Mouse (Mus musculus): ENCODE results near the gene Aldh1b1. TPM values are rescaled to one million over a fixed set of nuclear protein-coding genes. Genes with fewer than 3 reads are reported as not detected.

Gene Aldh1b1
- polyA plus RNA-seq, 1 experiment from 2014 or later, result 11.4 TPM

GRCm38 (mm10) chr4:45833461-45833860 is 34.6 kb downstream of the Aldh1b1 start:
- Histone ChIP-seq H3K4me2 (replicated peaks) (no peak overlapping the region), H3K27ac (no peak overlapping the region)

DNA sequence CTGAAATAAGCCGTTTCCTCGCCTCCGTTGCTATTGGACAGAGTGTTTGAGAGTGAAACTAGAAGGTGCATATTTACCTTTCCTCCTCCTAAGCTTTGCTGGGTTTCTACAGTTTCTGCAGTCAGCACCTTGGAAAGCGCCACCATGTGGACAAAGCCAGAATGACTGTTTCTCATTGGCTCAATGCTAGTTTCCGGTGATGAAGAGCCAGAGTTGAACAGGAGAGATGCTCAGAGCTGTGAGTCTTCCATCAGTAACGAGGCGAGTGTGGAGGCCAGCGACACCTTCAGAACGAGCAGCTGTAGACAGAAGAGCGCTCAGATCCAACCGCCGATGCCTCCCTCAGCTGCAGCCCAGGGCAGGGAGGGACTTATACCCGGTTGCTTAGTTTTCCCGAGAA is 45.5 kb downstream of the Aldh1b1 start:
- no peaks in the 10 kb centered on the region for H3K27me3 ChIP-seq (replicated peaks)
- no peak for ATAC-seq (ENCODE audit: low FRiP score, low read depth)
- no peaks in the 10 kb centered on the region for H3K9me3 ChIP-seq
- no peak overlapping the region for H3K9ac ChIP-seq
- H3K36me3 ChIP-seq, result no peaks in the 10 kb centered on the region
- no peak overlapping the region for H3K27ac ChIP-seq
- peaks cover 9% of the 10 kb centered on the region; the same call in 1 of the 2 replicates for H3K4me1 ChIP-seq
- no peak overlapping the region for H3K4me3 ChIP-seq
- no peak overlapping the region for H3K4me2 ChIP-seq (replicated peaks)
- 54% methylated on average over 14 of the region's 14 CpGs for WGBS

More at GRCm38 (mm10) chr4:45833461-45833860, 34.6 kb downstream of the Aldh1b1 start:
- no peak overlapping the region for H3K9ac ChIP-seq
- peaks cover 27% of the 10 kb centered on the region for H3K4me1 ChIP-seq
- 37% methylated on average over 5 of the region's 5 CpGs for WGBS
- peaks cover 5% of the 10 kb centered on the region; the same call in 1 of the 2 replicates for H3K27me3 ChIP-seq (replicated peaks)
- no peaks in the 10 kb centered on the region for H3K36me3 ChIP-seq
- H3K9me3 ChIP-seq, result no peaks in the 10 kb centered on the region
- H3K4me3 ChIP-seq, result no peak overlapping the region
- ATAC-seq (ENCODE audit: low FRiP score, low read depth), result no peak

DNA sequence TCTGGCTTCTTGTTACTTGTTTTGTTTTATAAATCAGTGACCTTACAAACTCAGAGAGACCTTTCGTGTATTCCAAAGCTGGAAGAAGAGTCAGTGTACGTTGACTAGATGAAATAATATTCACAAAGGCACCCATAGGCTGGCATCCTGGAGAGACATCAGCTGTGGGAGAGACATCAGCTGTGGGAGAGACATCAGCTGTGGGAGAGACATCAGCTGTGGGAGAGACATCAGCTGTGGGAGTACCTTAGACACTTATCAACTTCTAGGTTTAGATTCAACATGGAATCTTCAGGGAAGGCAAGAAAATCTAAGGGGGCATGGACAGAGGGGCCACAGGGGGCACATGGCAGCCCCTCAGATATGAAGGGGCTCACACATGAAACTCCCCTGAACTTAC is 47.4 kb downstream of the Aldh1b1 start:
- Histone ChIP-seq H3K27me3 (replicated peaks) (no peaks in the 10 kb centered on the region), H3K27ac (no peak overlapping the region), H3K36me3 (no peaks in the 10 kb centered on the region), H3K9ac (no peak overlapping the region), H3K9me3 (no peaks in the 10 kb centered on the region), H3K4me2 (replicated peaks) (no peak overlapping the region), H3K4me1 (peaks cover 18% of the 10 kb centered on the region; the same call in 1 of the 2 replicates), H3K4me3 (no peak overlapping the region)
- WGBS, result 93% methylated on average over 2 of the region's 2 CpGs
- no peak for ATAC-seq (ENCODE audit: low FRiP score, low read depth)

DNA sequence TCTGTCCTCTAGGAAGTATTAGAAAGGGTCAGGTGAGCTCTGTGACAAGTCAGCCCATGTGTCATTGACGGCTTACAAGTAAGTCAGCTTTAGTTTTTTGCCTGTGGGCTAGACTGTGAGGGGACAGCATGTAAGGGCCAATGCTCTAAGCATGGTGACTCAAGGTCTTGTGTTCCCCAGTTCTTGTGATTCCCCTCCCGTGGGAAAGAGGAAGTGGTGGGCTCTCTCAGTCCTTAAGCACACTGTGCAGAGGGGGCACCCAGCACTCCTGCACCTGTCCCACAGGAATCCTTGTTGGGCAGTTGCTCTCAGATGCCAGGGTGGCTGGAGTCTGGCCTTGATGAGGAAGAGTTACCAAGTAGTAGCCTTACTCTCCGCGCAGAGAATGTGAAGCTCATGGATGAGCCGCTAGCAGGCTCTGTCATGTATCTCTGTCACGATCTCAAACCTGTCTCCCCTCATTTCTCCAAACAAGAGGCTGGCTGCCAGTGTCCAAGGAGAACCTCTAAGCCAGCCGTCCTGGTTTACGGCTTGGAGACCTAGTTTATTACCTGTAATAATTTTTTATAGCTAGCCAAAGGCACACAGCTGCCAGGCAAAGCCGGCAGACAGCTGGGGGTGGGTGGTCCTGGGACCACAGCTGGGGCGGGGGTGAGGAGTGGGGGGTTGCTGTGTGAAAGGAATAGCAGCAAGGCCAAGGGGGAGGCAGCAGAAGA is 49.4 kb downstream of the Aldh1b1 start, which contains the start of gene Stra6l:
Stra6l (plus strand) TSS at position 556 of the 716 bp plus-strand sequence.
- no peak for ATAC-seq (ENCODE audit: low FRiP score, low read depth)
- Histone ChIP-seq H3K9ac (no peak within 1 kb of the TSS), H3K27me3 (replicated peaks) (no peaks in the 10 kb centered on the region), H3K9me3 (no peaks in the 10 kb centered on the region), H3K36me3 (no peaks in the 10 kb centered on the region), H3K27ac (no peak within 1 kb of the TSS), H3K4me3 (no peak within 1 kb of the TSS), H3K4me2 (replicated peaks) (peak within 1 kb of the TSS; percentile 36), H3K4me1 (peaks cover 29% of the 10 kb centered on the region)
- 23% methylated on average over 10 of the region's 10 CpGs for WGBS

GRCm38 (mm10) chr4:45848825-45849156 is 50.0 kb downstream of the Aldh1b1 start:
- peaks cover 29% of the 10 kb centered on the region for H3K4me1 ChIP-seq
- no peak overlapping the region for H3K9ac ChIP-seq
- H3K36me3 ChIP-seq, result no peaks in the 10 kb centered on the region
- 10% methylated on average over 10 of the region's 10 CpGs for WGBS
- ATAC-seq (ENCODE audit: low FRiP score, low read depth), result no peak
- peak overlapping the region; percentile 36 for H3K4me2 ChIP-seq (replicated peaks)
- no peak overlapping the region for H3K27ac ChIP-seq
- H3K9me3 ChIP-seq, result no peaks in the 10 kb centered on the region
- no peaks in the 10 kb centered on the region for H3K27me3 ChIP-seq (replicated peaks)
- no peak overlapping the region for H3K4me3 ChIP-seq

DNA sequence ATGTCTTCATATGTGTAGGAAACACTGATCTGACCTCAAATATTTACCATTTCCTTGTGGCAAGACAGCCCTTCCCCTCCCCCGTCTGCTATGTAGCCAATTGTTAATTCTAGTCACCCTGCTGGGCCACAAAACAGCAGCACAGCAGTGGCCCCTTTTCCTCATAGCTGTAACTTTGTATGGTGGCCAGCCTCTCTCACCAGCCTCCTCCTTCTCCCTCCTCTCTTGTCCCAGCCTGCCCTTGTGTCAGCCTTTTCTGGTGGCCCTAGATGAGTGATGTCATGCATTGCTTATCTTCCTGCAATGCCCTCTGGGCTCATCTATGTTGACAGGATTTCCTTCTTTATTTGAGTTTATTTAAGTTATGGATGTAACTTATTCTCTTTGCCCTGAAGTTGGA is 50.6 kb downstream of the Aldh1b1 start:
- H3K27me3 ChIP-seq (replicated peaks), result no peaks in the 10 kb centered on the region
- H3K4me1 ChIP-seq, result peaks cover 29% of the 10 kb centered on the region
- peak overlapping the region; percentile 36; the same call in 1 of the 2 replicates for H3K4me2 ChIP-seq (replicated peaks)
- H3K36me3 ChIP-seq, result no peaks in the 10 kb centered on the region
- 10% methylated on average over 1 of the region's 1 CpGs for WGBS
- ATAC-seq (ENCODE audit: low FRiP score, low read depth), result no peak
- H3K9ac ChIP-seq, result no peak overlapping the region
- no peak overlapping the region for H3K4me3 ChIP-seq
- no peaks in the 10 kb centered on the region for H3K9me3 ChIP-seq
- no peak overlapping the region for H3K27ac ChIP-seq

GRCm38 (mm10) chr4:45851640-45852051 is 52.8 kb downstream of the Aldh1b1 start:
- ATAC-seq (ENCODE audit: low FRiP score, low read depth), result peak; percentile 68
- Histone ChIP-seq H3K4me1 (peaks cover 29% of the 10 kb centered on the region), H3K36me3 (no peaks in the 10 kb centered on the region), H3K9ac (0 out of 2 replicates have a peak overlapping the region, but pooled peaks have one; percentile 21), H3K27ac (no peak overlapping the region), H3K4me3 (no peak overlapping the region), H3K9me3 (no peaks in the 10 kb centered on the region), H3K4me2 (replicated peaks) (peak overlapping the region; percentile 9; the same call in 1 of the 2 replicates), H3K27me3 (replicated peaks) (no peaks in the 10 kb centered on the region)
- 5% methylated on average over 3 of the region's 3 CpGs for WGBS

DNA sequence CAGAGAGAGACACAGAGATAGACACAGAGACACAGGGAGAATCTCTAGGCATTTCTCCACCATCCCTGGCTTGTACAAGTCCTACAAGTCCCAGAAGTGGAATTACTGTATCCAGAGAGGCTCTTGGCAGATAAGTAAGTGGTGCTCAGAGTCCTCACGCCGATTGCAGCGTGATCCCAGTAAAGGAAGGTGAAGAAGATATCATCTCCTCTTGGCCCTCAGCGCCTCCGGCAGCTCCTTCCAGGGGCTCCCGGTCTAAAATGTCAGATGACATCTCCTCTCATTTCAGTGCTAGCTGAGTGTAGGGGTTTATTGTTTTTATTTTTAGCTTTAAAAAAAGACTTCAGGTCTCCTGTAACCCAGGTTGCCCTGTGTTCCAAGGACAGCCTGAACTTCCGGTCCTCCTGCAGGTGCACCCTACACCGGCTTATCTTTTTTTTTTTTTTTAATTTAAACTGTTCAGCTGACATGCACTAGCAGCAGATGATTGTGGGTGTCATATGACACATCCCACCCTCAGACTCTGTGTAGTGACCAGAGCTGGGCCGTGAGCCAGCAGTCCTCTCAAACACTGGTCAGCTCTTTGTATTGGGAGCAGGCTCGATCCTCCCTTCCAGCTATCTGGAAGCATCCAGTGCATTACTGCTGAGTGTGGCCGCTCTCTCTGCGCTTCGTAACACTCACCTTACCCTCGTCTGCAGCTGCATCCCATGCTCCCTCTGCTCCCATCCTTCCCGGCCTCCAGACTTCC is 54.8 kb downstream of the Aldh1b1 start:
- H3K27ac ChIP-seq, result no peak overlapping the region
- no peaks in the 10 kb centered on the region for H3K9me3 ChIP-seq
- H3K36me3 ChIP-seq, result no peaks in the 10 kb centered on the region
- WGBS, result 85% methylated on average over 15 of the region's 15 CpGs
- H3K4me1 ChIP-seq, result peaks cover 27% of the 10 kb centered on the region
- no peak for ATAC-seq (ENCODE audit: low FRiP score, low read depth)
- no peak overlapping the region for H3K9ac ChIP-seq
- H3K4me3 ChIP-seq, result no peak overlapping the region
- no peaks in the 10 kb centered on the region for H3K27me3 ChIP-seq (replicated peaks)
- H3K4me2 ChIP-seq (replicated peaks), result no peak overlapping the region

Other genes starting within 250 kb of the Aldh1b1 start
- gene Igfbpl1, start 27.9 kb downstream of the Aldh1b1 start, polyA plus RNA-seq (2016; fragmentation: Nextera tagmentation; extraction: Ambion mirVana), result 63.2 and 74.6 TPM in 2 replicates
- gene Stra6l, start 49.6 kb downstream of the Aldh1b1 start, polyA plus RNA-seq (2016; fragmentation: Nextera tagmentation; extraction: Ambion mirVana), result 7.3 and 7.8 TPM in 2 replicates
- 0.05 TPM in 1 of 2 replicates, not detected in the other for gene Ccdc180, start 91.3 kb downstream of the Aldh1b1 start, polyA plus RNA-seq (2016; fragmentation: Nextera tagmentation; extraction: Ambion mirVana)
- gene Tdrd7, start 166.3 kb downstream of the Aldh1b1 start, polyA plus RNA-seq (2016; fragmentation: Nextera tagmentation; extraction: Ambion mirVana), result 18.6 and 19.6 TPM in 2 replicates
- gene Tmod1, start 239.9 kb downstream of the Aldh1b1 start, polyA plus RNA-seq (2016; fragmentation: Nextera tagmentation; extraction: Ambion mirVana), result 4.5 and 5.3 TPM in 2 replicates

Data from neural tube, embryonic 12.5 days (tissue).